Mouse (Mus musculus) liver, adult 2 months (tissue): Measurements from ENCODE around the gene Smg6. TPM values are rescaled to one million over a fixed set of nuclear protein-coding genes. Genes with fewer than 3 reads are reported as not detected.

Source experiments
- DNase-seq: peaks from one replicate; pipeline ENCODE4 v3.0.0-alpha.2; 2011; ENCODE audit warnings: low read depth, low spot score; ENCODE audit errors: extremely low read depth
- H3K27ac ChIP-seq: fragments of 200-500 bp; replicated peaks from 2 replicates; pipeline ENCODE4 v1.5.1; 2012; ENCODE audit warnings: low read depth, mild to moderate bottlenecking, control low read depth, inconsistent platforms, low read length; ENCODE audit not compliant: insufficient read depth
- H3K27me3 ChIP-seq: fragments of 200-500 bp; 2 replicates; pipeline ENCODE4 v1.6.1; 2012; ENCODE audit warnings: mild to moderate bottlenecking, moderate library complexity, low read length, inconsistent platforms; ENCODE audit not compliant: control insufficient read depth, insufficient read depth
- H3K36me3 ChIP-seq: fragments of 200-500 bp; 2 replicates; pipeline ENCODE4 v1.6.1; 2012; ENCODE audit warnings: low read length, inconsistent platforms; ENCODE audit not compliant: control insufficient read depth, insufficient read depth
- H3K4me1 ChIP-seq: fragments of 200-500 bp; 2 replicates; pipeline ENCODE4 v1.6.1; 2011; ENCODE audit warnings: low read length; ENCODE audit not compliant: control insufficient read depth, insufficient read depth
- H3K4me3 ChIP-seq: fragments of 200-500 bp; 2 replicates; pipeline ENCODE4 v1.5.1; 2011; ENCODE audit warnings: low read depth, mild to moderate bottlenecking, control low read depth, low read length, moderate library complexity; ENCODE audit not compliant: insufficient read depth
- H3K79me2 ChIP-seq: fragments of 200-500 bp; 2 replicates; pipeline ENCODE4 v1.6.1; 2012; ENCODE audit warnings: inconsistent platforms, mild to moderate bottlenecking, low read length, moderate library complexity; ENCODE audit not compliant: control insufficient read depth, insufficient read depth
- H3K9ac ChIP-seq: fragments of 200-500 bp; 2 replicates; pipeline ENCODE4 v1.6.1; 2012; ENCODE audit warnings: low read depth, mild to moderate bottlenecking, control low read depth, inconsistent platforms, low read length
- CTCF ChIP-seq: fragments of 200-500 bp; IDR thresholded peaks from 2 replicates; pipeline ENCODE4 v1.5.1; 2011; ENCODE audit warnings: low read depth, low read length, control low read depth
- POLR2A ChIP-seq: fragments of 200-500 bp; IDR thresholded peaks from 2 replicates; pipeline ENCODE4 v1.6.1; 2011; ENCODE audit warnings: low read length, control low read depth; ENCODE audit not compliant: insufficient read depth; ENCODE audit errors: extremely low read depth
- WGBS: fragments of 180-500 bp; shearing (Covaris S2); methylation state at CpG from one replicate; pipeline ENCODE4 v1.1.7; 2018; 5-methylcytosine and 5-hydroxymethylcytosine counted together
- polyA plus RNA-seq: library from polyadenylated mRNA; depleted of rRNA; stranded (reverse); fragments of >200 nt; gene quantifications from 2 replicates; pipeline ENCODE4 v1.2.3, GENCODE M21; 2012
- total RNA-seq: library from RNA; depleted of rRNA; stranded (reverse); fragments of >200 nt; gene quantifications from 2 replicates; pipeline ENCODE4 v1.2.3, GENCODE M21; 2014

Smg6 gene
- total and polyA plus RNA-seq, 2 experiments: 12.8 to 16.6 TPM

GRCm38 (mm10) chr11:75193256-75194071, 267.8 kb downstream of the Smg6 start, which contains the start of gene Rtn4rl1:
TSS of gene Rtn4rl1 (plus strand) at chr11:75193783.
- TF ChIP-seq POLR2A (0 out of 2 replicates have a peak, but pooled peaks have one; percentile 23), CTCF (no peak)
- WGBS: under 1% methylated on average over 82 of the region's 84 CpGs
- H3K27me3 ChIP-seq: no peaks in the 10 kb centered on the region
- peak within 1 kb of the TSS; percentile 68 for H3K4me3 ChIP-seq
- H3K79me2 ChIP-seq: peaks cover 17% of the 10 kb centered on the region; the same call in 1 of the 2 replicates
- H3K27ac ChIP-seq: peak within 1 kb of the TSS; percentile 43
- no peaks in the 10 kb centered on the region for H3K36me3 ChIP-seq
- peak within 1 kb of the TSS; percentile 78 for H3K9ac ChIP-seq
- H3K4me1 ChIP-seq: 0 out of 2 replicates have a peak, but pooled peaks cover 7% of the 10 kb centered on the region
- peak; percentile 74 for DNase-seq

GRCm38 (mm10) chr11:75194121-75194849, 268.7 kb downstream of the Smg6 start:
- Histone ChIP-seq H3K27me3 (no peaks in the 10 kb centered on the region), H3K4me3 (peak overlapping the region; percentile 68), H3K36me3 (no peaks in the 10 kb centered on the region), H3K4me1 (0 out of 2 replicates have a peak, but pooled peaks cover 5% of the 10 kb centered on the region), H3K27ac (no peak overlapping the region), H3K79me2 (peaks cover 21% of the 10 kb centered on the region; the same call in 1 of the 2 replicates), H3K9ac (peak overlapping the region; percentile 63)
- 1% methylated on average over 52 of the region's 52 CpGs for WGBS
- no peak for DNase-seq
- TF ChIP-seq CTCF (no peak), POLR2A (no peak)

- peak; percentile 56 for DNase-seq
- H3K4me1 ChIP-seq: 0 out of 2 replicates have a peak, but pooled peaks cover 3% of the 10 kb centered on the region
- TF ChIP-seq CTCF (0 out of 2 replicates have a peak, but pooled peaks have one; percentile 10), POLR2A (no peak)
- H3K27me3 ChIP-seq: no peaks in the 10 kb centered on the region
- no peaks in the 10 kb centered on the region for H3K36me3 ChIP-seq
- 3% methylated on average over 39 of the region's 39 CpGs for WGBS
- no peak overlapping the region for H3K27ac ChIP-seq
- peak overlapping the region; percentile 68 for H3K4me3 ChIP-seq
- peak overlapping the region; percentile 43; the same call in 1 of the 2 replicates for H3K9ac ChIP-seq
- peaks cover 21% of the 10 kb centered on the region; the same call in 1 of the 2 replicates for H3K79me2 ChIP-seq
Measured at GRCm38 (mm10) chr11:75194850-75195461, 269.3 kb downstream of the Smg6 start.

DNA sequence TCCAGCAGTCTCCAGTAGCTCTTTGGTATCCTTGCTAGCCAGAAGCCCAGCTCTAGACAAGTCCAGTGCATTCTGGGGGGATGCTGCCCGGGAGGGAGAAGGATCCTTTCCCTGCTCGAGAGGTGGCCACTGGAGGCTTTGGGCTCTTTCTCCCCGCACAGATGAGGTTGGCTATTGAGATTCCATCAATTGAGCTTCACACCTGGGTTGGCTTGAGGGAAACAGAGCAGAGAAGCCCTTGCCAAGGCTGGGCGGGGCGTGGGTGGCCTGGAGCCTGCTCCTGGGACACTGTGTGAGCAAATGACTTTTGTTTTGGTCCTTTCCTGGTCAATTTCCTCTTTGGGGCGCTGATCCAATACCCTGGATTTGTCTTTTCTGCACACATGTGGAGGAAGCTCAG, 270.5 kb downstream of the Smg6 start:
- no peak for DNase-seq
- Histone ChIP-seq H3K4me1 (0 out of 2 replicates have a peak, but pooled peaks cover 3% of the 10 kb centered on the region), H3K4me3 (no peak overlapping the region), H3K9ac (no peak overlapping the region), H3K36me3 (no peaks in the 10 kb centered on the region), H3K27me3 (no peaks in the 10 kb centered on the region), H3K79me2 (peaks cover 21% of the 10 kb centered on the region; the same call in 1 of the 2 replicates), H3K27ac (no peak overlapping the region)
- 77% methylated on average over 6 of the region's 6 CpGs for WGBS
- no peak for TF ChIP-seq CTCF
- TF ChIP-seq POLR2A: no peak

GRCm38 (mm10) chr11:75197956-75198355, 272.3 kb downstream of the Smg6 start:
- Histone ChIP-seq H3K9ac (no peak overlapping the region), H3K4me3 (no peak overlapping the region), H3K27ac (no peak overlapping the region), H3K4me1 (peaks cover 12% of the 10 kb centered on the region), H3K27me3 (no peaks in the 10 kb centered on the region), H3K79me2 (peaks cover 27% of the 10 kb centered on the region; the same call in 1 of the 2 replicates), H3K36me3 (no peaks in the 10 kb centered on the region)
- TF ChIP-seq POLR2A: no peak
- no peak for TF ChIP-seq CTCF
- DNase-seq: no peak
- 55% methylated on average over 7 of the region's 7 CpGs for WGBS
